Mouse (Mus musculus): Measurements from ENCODE around the gene Epb41.

Gene Epb41

GRCm38 (mm10) chr4:132074933-132075769, at the start of gene Epb41:
Gene Epb41 (minus strand): TSS chr4:132075321.
- DNase-seq (ENCODE audit: low read depth): peak; percentile 99

GRCm38 (mm10) chr4:132123166-132123565, 48.0 kb upstream of the Epb41 start:
- no peak for DNase-seq (ENCODE audit: low read depth)

GRCm38 (mm10) chr4:132121674-132122073, 46.6 kb upstream of the Epb41 start:
- DNase-seq (ENCODE audit: low read depth): no peak

GRCm38 (mm10) chr4:132119566-132119965, 44.4 kb upstream of the Epb41 start:
- no peak for DNase-seq (ENCODE audit: low read depth)

GRCm38 (mm10) chr4:132116315-132116714, 41.2 kb upstream of the Epb41 start:
- DNase-seq (ENCODE audit: low read depth): no peak

- DNase-seq (ENCODE audit: low read depth): peak; percentile 18
These were observed 38.4 kb upstream of the Epb41 start for GRCm38 (mm10) chr4:132113411-132114095.

GRCm38 (mm10) chr4:132111227-132111626, 36.1 kb upstream of the Epb41 start:
- DNase-seq (ENCODE audit: low read depth): no peak

- no peak for DNase-seq (ENCODE audit: low read depth)
These were observed 33.1 kb upstream of the Epb41 start for GRCm38 (mm10) chr4:132108221-132108620.

- DNase-seq (ENCODE audit: low read depth): no peak
These were observed 26.0 kb upstream of the Epb41 start for GRCm38 (mm10) chr4:132101152-132101551.

- no peak for DNase-seq (ENCODE audit: low read depth)
These were observed 24.4 kb upstream of the Epb41 start for GRCm38 (mm10) chr4:132099548-132099947.

- DNase-seq (ENCODE audit: low read depth): no peak
These were observed 19.9 kb upstream of the Epb41 start for GRCm38 (mm10) chr4:132095043-132095442.

GRCm38 (mm10) chr4:132093928-132094327, 18.8 kb upstream of the Epb41 start:
- DNase-seq (ENCODE audit: low read depth): no peak

- no peak for DNase-seq (ENCODE audit: low read depth)
These were observed 18.0 kb upstream of the Epb41 start for GRCm38 (mm10) chr4:132093136-132093535.

GRCm38 (mm10) chr4:132088921-132089320, 13.8 kb upstream of the Epb41 start:
- DNase-seq (ENCODE audit: low read depth): peak; percentile 79

- no peak for DNase-seq (ENCODE audit: low read depth)
These were observed 10.0 kb upstream of the Epb41 start for GRCm38 (mm10) chr4:132085114-132085513.

- no peak for DNase-seq (ENCODE audit: low read depth)
These were observed 5.4 kb upstream of the Epb41 start for GRCm38 (mm10) chr4:132080492-132080983.

- DNase-seq (ENCODE audit: low read depth): peak; percentile 85
These were observed 4.6 kb upstream of the Epb41 start for GRCm38 (mm10) chr4:132079555-132080275.

- no peak for DNase-seq (ENCODE audit: low read depth)
These were observed 3.2 kb upstream of the Epb41 start for GRCm38 (mm10) chr4:132078296-132078714.

GRCm38 (mm10) chr4:132077445-132077844, 2.3 kb upstream of the Epb41 start:
- DNase-seq (ENCODE audit: low read depth): no peak

- DNase-seq (ENCODE audit: low read depth): peak; percentile 27
These were observed 1.6 kb upstream of the Epb41 start for GRCm38 (mm10) chr4:132076480-132077405.

GRCm38 (mm10) chr4:132075796-132076195, 675 bp upstream of the Epb41 start:
- DNase-seq (ENCODE audit: low read depth): no peak

Measured in naive thymus-derived CD4-positive, alpha-beta T cell, adult 2 months (primary cell).